Mouse (Mus musculus) limb, embryonic 14.5 days (tissue): ENCODE results near the gene Nipbl. TPM values are rescaled to one million over a fixed set of nuclear protein-coding genes. Genes with fewer than 3 reads are reported as not detected.

Experiments
- ATAC-seq: fragments of 200-750 bp; cut with Nextera tagmentation; 2 replicates; pipeline ENCODE4 v1.8.0; 2017; ENCODE audit warnings: low read depth, moderate number of reproducible peaks, moderate TSS enrichment; ENCODE audit not compliant: low FRiP score
- DNase-seq: peaks from one replicate; pipeline ENCODE4 v3.0.0-alpha.2; 2015; ENCODE audit warnings: low spot score
- H3K27ac ChIP-seq: fragments of 300-500 bp; sonication (generic); replicated peaks from 2 replicates; pipeline ENCODE4 v1.5.1; 2014; ENCODE audit warnings: low read depth, mild to moderate bottlenecking, low read length, moderate library complexity, mixed read lengths
- H3K27me3 ChIP-seq: fragments of 300-500 bp; sonication (generic); 2 replicates; pipeline ENCODE4 v1.6.1; 2014; ENCODE audit warnings: low read length, mixed read lengths; ENCODE audit not compliant: control insufficient read depth, insufficient read depth
- H3K36me3 ChIP-seq: fragments of 300-500 bp; sonication (generic); 2 replicates; pipeline ENCODE4 v1.6.1; 2014; ENCODE audit warnings: mild to moderate bottlenecking, low read length, moderate library complexity, mixed read lengths; ENCODE audit not compliant: control insufficient read depth, insufficient read depth
- H3K4me1 ChIP-seq: fragments of 300-500 bp; sonication (generic); 2 replicates; pipeline ENCODE4 v1.6.1; 2014; ENCODE audit warnings: antibody characterized with exemption, low read length, mixed read lengths; ENCODE audit not compliant: control insufficient read depth, insufficient read depth
- H3K4me2 ChIP-seq: fragments of 300-500 bp; sonication (generic); replicated peaks from 2 replicates; pipeline ENCODE4 v1.6.1; 2014; ENCODE audit warnings: low read depth, mild to moderate bottlenecking, low read length, moderate library complexity; ENCODE audit not compliant: severe bottlenecking
- H3K4me3 ChIP-seq: fragments of 300-500 bp; sonication (generic); replicated peaks from 2 replicates; pipeline ENCODE4 v1.5.1; 2014; ENCODE audit warnings: low read length
- H3K9ac ChIP-seq: fragments of 300-500 bp; sonication (generic); 2 replicates; pipeline ENCODE4 v1.6.1; 2014; ENCODE audit warnings: mild to moderate bottlenecking, low read depth, low read length, moderate library complexity; ENCODE audit not compliant: severe bottlenecking
- H3K9me3 ChIP-seq: fragments of 300-500 bp; sonication (generic); 2 replicates; pipeline ENCODE4 v1.6.1; 2016; ENCODE audit warnings: low read length; ENCODE audit not compliant: control insufficient read depth
- POLR2A ChIP-seq: fragments of 200-500 bp; IDR thresholded peaks from 2 replicates; pipeline ENCODE4 v1.8.0; 2012; ENCODE audit warnings: inconsistent platforms, mild to moderate bottlenecking, moderate library complexity, borderline replicate concordance; ENCODE audit not compliant: insufficient read depth, insufficient read length; ENCODE audit errors: extremely low read depth
- WGBS: fragments of 180-500 bp; shearing (Covaris S2); extraction: QIAGEN DNeasy Blood & Tissue Kit; methylation state at CpG from one replicate; pipeline ENCODE4 v1.1.7; 2014; 5-methylcytosine and 5-hydroxymethylcytosine counted together
- polyA plus RNA-seq, 2 experiments: library from polyadenylated mRNA; depleted of rRNA in 1 of 2; stranded (reverse) in 1 of 2; unstranded in 1 of 2; fragments of >200 nt; fragmentation: Nextera tagmentation in 1 of 2; extraction: Ambion mirVana in 1 of 2; gene quantifications; 2 replicates each; pipeline versions ENCODE4 v1.2.1 to v1.2.3; 2012 to 2014

Nipbl gene
- polyA plus RNA-seq (2012; rRNA removed) (12.8 and 17.6 TPM in 2 replicates), polyA plus RNA-seq (2014; fragmentation: Nextera tagmentation; extraction: Ambion mirVana) (23.4 and 25.3 TPM in 2 replicates)

DNA sequence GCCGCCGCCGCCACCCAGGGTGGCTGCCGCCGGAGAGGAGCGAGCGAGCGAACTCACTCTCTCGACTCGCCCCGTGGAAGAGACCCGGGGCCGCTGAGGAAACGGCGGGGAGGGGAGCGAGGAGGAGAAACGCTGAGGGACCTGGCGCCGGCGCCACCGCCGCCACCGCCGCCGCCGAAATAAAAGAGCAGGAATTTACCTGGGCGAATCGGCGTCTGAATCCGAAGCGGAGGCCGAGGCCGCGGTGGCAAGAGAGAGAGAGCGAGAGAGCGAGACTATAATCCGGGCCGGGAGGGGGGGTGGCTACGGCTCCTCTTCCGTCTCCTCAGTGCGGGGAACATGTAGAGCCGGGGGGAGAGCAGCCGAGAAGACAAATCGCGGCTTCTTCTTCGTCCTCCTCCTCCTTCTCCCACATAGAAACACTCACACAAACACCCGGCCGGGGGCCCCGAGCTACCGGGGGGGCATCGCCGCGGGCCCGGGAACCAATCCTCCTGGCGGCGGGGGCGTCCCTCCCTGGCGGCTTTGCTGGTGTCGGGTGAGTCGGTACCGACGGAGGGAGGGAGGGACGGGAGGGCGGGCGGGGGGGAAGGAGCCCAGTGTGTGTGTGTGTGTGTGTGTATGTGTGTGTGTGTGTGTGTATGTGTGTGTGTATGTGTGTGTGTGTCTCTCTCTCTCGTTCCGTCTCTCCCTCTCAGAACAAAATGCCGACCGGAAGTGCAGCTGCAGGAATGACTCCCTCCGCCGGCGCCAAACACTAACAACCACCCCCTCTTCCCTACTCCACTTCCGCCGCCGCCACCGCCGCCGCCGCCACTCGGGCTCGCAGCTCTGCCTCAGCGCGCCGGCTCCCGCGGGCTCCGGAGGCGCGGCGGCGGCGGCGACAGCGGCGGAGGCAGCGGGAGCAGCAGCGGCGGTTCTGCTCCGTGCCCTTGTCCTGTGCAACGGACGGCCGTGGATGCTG, at the start of gene Nipbl:
Gene Nipbl, minus strand, starts transcription at position 538 of the 964 bp plus-strand sequence.
- Histone ChIP-seq H3K9me3 (no peaks in the 10 kb centered on the region), H3K4me3 (peak within 1 kb of the TSS; percentile 96), H3K27ac (peak within 1 kb of the TSS; percentile 99), H3K4me2 (peak within 1 kb of the TSS; percentile 81), H3K36me3 (no peaks in the 10 kb centered on the region), H3K4me1 (peaks cover 17% of the 10 kb centered on the region), H3K9ac (peak within 1 kb of the TSS; percentile 99), H3K27me3 (no peaks in the 10 kb centered on the region)
- DNase-seq (peak; percentile 93), ATAC-seq (peak; percentile 88)
- 1% methylated on average over 27 of the region's 102 CpGs for WGBS
- no peak for TF ChIP-seq POLR2A

DNA sequence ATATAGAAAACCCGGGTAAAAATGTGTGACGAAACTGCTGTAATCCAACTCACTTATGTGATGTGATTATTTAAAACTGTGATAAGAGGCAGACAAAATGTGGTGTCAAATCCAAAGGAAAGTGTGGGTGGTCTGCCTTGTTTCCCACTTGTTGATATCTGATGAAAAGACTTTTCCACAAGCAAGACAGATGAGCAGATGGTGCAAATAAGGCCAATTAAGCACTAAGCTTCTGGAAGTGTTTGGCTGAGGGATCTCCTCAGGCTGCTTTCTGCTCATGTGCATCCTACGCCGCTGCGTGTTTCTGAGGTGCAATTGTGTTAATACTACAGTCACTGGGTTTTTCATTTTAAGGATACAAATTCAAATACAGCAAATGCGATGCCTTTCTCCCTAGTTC, 41.0 kb upstream of the Nipbl start:
- no peak overlapping the region for H3K4me3 ChIP-seq
- DNase-seq: no peak
- no peak overlapping the region for H3K27ac ChIP-seq
- no peaks in the 10 kb centered on the region for H3K9me3 ChIP-seq
- no peak overlapping the region for H3K4me2 ChIP-seq
- no peaks in the 10 kb centered on the region for H3K4me1 ChIP-seq
- ATAC-seq: no peak
- WGBS: 88% methylated on average over 6 of the region's 6 CpGs
- no peaks in the 10 kb centered on the region for H3K27me3 ChIP-seq
- no peaks in the 10 kb centered on the region for H3K36me3 ChIP-seq
- no peak overlapping the region for H3K9ac ChIP-seq
- no peak for TF ChIP-seq POLR2A

DNA sequence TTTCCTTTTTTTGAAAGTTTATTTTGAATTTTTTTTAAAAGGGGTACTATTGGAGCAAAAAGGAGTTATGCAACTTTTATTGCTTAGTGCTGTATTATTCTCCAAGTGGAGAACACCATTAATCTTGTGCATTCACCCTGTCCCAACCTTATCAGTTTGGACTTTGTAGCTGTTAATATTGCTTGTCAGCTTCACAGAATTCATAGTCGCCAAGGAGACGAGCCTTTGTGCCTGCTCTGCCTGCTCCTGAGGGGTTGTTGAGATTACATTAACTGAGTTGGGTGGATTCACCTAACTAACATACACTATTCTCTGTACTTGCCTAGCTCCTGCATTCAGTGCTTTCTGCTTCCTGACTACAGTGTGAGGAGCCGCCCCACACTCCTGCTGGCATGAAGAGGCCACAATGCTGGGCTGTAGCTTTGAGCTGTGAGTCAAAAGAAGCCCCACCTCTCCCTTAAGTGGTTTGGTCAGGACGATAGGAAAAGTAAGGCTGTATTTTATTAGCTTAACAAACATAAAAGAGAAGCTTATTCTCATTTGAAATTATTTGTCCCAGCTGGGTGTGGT, 24.8 kb upstream of the Nipbl start:
- no peak for ATAC-seq
- H3K9ac ChIP-seq: no peak overlapping the region
- WGBS: 61% methylated on average over 4 of the region's 4 CpGs

DNA sequence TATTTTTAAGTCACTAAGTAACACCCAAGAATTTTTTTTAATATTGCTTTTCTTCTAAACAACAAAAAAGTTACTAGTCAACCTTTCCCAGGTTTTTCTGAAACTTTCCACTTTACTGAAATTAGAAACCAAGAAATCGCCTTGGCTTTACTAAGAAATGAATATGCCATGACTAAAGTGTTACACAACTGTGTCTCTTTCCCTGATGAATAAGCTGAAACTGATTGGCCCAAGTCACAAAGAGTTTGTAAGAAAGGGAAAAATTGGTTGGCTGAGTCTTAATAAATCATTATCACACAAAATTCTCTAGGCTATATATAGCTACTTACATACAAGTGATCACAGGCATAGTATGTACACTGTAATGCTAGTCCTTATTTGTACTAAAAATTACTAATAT, 19.3 kb upstream of the Nipbl start:
- WGBS: 83% methylated on average over 1 of the region's 1 CpGs
- Histone ChIP-seq H3K36me3 (no peaks in the 10 kb centered on the region), H3K9me3 (no peaks in the 10 kb centered on the region), H3K4me3 (no peak overlapping the region), H3K4me2 (no peak overlapping the region), H3K27ac (no peak overlapping the region), H3K4me1 (no peaks in the 10 kb centered on the region), H3K27me3 (no peaks in the 10 kb centered on the region), H3K9ac (no peak overlapping the region)
- no peak for TF ChIP-seq POLR2A
- no peak for DNase-seq
- ATAC-seq: no peak

More for the DNA sequence above, 24.8 kb upstream of the Nipbl start:
- Histone ChIP-seq H3K27ac (no peak overlapping the region), H3K9me3 (no peaks in the 10 kb centered on the region), H3K36me3 (no peaks in the 10 kb centered on the region), H3K4me3 (no peak overlapping the region), H3K4me2 (no peak overlapping the region), H3K4me1 (no peaks in the 10 kb centered on the region), H3K27me3 (no peaks in the 10 kb centered on the region)
- no peak for DNase-seq
- TF ChIP-seq POLR2A: no peak

DNA sequence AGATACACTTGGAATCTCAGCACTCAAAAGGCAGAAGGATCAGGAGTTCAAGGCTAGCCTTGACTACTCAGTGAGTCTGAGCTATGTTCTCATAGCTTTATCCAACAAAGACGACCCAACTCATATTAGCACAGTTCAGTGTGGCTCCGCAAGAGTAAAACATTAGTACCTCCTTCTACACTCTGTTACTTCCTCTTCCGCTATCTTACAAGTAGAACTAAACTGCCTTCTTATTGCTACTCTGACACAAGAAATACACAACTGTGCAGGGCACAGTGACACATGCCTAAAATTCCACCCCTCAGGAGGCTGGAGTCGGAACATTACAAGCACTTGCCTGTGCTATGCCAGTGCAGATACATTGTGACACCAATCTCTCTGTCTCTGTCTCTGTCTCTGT, 18.5 kb upstream of the Nipbl start:
- H3K27ac ChIP-seq: no peak overlapping the region
- 83% methylated on average over 4 of the region's 4 CpGs for WGBS
- ATAC-seq: no peak

More for the DNA sequence above, 18.5 kb upstream of the Nipbl start:
- H3K9ac ChIP-seq: no peak overlapping the region
- no peaks in the 10 kb centered on the region for H3K36me3 ChIP-seq
- H3K27me3 ChIP-seq: no peaks in the 10 kb centered on the region
- H3K4me3 ChIP-seq: no peak overlapping the region
- no peaks in the 10 kb centered on the region for H3K9me3 ChIP-seq
- no peaks in the 10 kb centered on the region for H3K4me1 ChIP-seq
- H3K4me2 ChIP-seq: no peak overlapping the region
- DNase-seq: no peak
- TF ChIP-seq POLR2A: no peak
